Mouse (Mus musculus): ENCODE results near the gene Mcat. TPM values are rescaled to one million over a fixed set of nuclear protein-coding genes. Genes with fewer than 3 reads are reported as not detected.
A peak's percentile ranks its signal among the peaks of the same experiment; 100 is the strongest.

The Mcat gene
- polyA plus RNA-seq, 1 experiment from 2014 or later, result 42.5 TPM

DNA sequence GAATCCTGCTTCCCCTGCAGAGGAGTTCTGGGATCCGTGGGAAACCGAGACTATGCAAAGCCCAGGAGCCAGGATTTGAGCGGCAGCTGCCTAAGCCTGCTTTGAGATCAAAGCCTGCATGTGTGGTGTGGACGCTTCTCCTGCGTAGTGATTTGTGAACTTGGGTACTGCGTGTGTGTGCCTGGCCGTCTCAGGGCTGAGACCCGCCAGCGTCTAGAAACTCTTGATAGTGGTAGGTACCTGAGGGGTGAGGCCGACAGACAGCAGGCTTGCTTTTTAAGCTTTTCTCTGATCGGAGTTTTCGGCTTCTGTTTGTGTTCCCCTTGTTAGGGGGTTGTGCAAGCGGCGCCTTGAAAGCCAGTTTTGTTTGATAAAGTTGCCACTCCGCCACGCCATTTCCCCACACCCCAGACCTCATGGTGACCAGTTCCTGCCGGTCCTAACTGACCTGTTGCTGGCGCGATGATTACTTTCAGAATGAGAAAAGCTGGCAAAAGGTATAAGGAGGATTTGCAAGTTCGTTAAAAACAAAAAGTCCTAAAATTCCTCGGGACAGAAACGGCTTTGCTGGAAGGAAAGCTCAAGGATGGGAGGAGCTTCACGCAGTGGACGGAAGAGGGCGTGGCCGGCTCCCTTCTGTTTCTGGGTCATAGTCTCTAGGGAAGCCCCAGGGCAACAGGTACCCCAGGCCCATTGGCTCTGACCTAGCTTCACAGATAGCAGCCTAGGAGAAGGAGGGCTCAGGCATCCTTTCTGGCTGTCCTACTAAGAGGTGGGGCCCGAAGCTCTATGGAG, 467 bp upstream of the Mcat start:
- no peaks in the 10 kb centered on the region for H3K36me3 ChIP-seq (replicated peaks; ENCODE audit: control insufficient read depth, insufficient read depth, low read depth, low read length)
- H3K4me2 ChIP-seq (ENCODE audit: low read depth, low read length), result peak overlapping the region; percentile 78
- H3K9me3 ChIP-seq (replicated peaks; ENCODE audit: control insufficient read depth, low read length), result no peaks in the 10 kb centered on the region
- H3K9ac ChIP-seq (replicated peaks; ENCODE audit: low read length), result peak overlapping the region; percentile 62
- ATAC-seq (replicated peaks; ENCODE audit: insufficient number of reproducible peaks, low FRiP score, low TSS enrichment, low read depth), result peak; percentile 41
- H3K4me3 ChIP-seq (ENCODE audit: low read depth, low read length), result peak overlapping the region; percentile 39
- peaks cover 4% of the 10 kb centered on the region for H3K4me1 ChIP-seq (ENCODE audit: control insufficient read depth, insufficient read depth, low read length)
- H3K27me3 ChIP-seq (ENCODE audit: control insufficient read depth, insufficient read depth, low read length), result no peaks in the 10 kb centered on the region
- WGBS, result 2% methylated on average over 27 of the region's 27 CpGs
- no peak overlapping the region for H3K27ac ChIP-seq (replicated peaks; ENCODE audit: low read depth, low read length)
- peak; percentile 54 for DNase-seq (ENCODE audit: low spot score)

DNA sequence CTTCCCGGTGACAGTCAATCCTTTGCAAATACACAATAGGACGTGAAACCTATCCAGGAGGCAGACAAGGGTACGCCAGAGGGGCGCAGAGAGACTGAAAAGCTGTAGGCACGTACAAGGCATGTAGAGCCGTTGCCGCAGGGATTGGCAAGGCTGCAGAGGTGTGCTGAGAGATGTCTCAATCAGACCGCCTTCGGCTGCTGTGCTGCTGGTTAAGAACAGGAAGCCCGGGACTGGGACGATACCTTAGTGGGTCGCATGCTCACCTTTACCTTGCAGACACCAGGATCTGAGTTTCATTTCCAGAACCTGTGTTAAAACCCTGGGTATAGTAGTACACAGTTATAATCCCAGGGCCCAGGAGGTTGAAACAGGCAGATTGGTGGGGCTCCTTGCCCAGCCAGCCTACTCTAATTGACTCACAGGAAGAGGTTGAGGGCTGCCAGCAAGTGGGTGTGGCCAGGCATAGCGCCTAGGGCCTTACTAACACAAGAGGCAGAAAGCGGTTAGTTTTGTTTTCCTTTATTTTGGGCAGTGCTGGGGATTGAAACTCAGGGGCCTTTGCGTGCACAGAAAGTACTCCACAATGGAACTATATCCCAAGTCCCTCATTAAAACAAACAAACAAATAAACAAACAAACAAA, 839 bp downstream of the Mcat start:
- no peak overlapping the region for H3K4me3 ChIP-seq (ENCODE audit: low read depth, low read length)
- 0 out of 2 replicates have a peak overlapping the region, but pooled peaks have one; percentile 4 for H3K9ac ChIP-seq (replicated peaks; ENCODE audit: low read length)
- no peaks in the 10 kb centered on the region for H3K9me3 ChIP-seq (replicated peaks; ENCODE audit: control insufficient read depth, low read length)
- no peak for ATAC-seq (replicated peaks; ENCODE audit: insufficient number of reproducible peaks, low FRiP score, low TSS enrichment, low read depth)
- no peaks in the 10 kb centered on the region for H3K27me3 ChIP-seq (ENCODE audit: control insufficient read depth, insufficient read depth, low read length)
- peak; percentile 58 for DNase-seq (ENCODE audit: low spot score)
- H3K4me2 ChIP-seq (ENCODE audit: low read depth, low read length), result peak overlapping the region; percentile 78
- peaks cover 4% of the 10 kb centered on the region for H3K4me1 ChIP-seq (ENCODE audit: control insufficient read depth, insufficient read depth, low read length)
- no peak overlapping the region for H3K27ac ChIP-seq (replicated peaks; ENCODE audit: low read depth, low read length)
- WGBS, result 29% methylated on average over 15 of the region's 15 CpGs
- H3K36me3 ChIP-seq (replicated peaks; ENCODE audit: control insufficient read depth, insufficient read depth, low read depth, low read length), result no peaks in the 10 kb centered on the region

GRCm38 (mm10) chr15:83560941-83561477, 2.6 kb downstream of the Mcat start:
- H3K27ac ChIP-seq (replicated peaks; ENCODE audit: low read depth, low read length), result no peak overlapping the region
- no peaks in the 10 kb centered on the region for H3K36me3 ChIP-seq (replicated peaks; ENCODE audit: control insufficient read depth, insufficient read depth, low read depth, low read length)
- H3K9me3 ChIP-seq (replicated peaks; ENCODE audit: control insufficient read depth, low read length), result no peaks in the 10 kb centered on the region
- H3K4me3 ChIP-seq (ENCODE audit: low read depth, low read length), result no peak overlapping the region
- no peak overlapping the region for H3K9ac ChIP-seq (replicated peaks; ENCODE audit: low read length)
- no peaks in the 10 kb centered on the region for H3K27me3 ChIP-seq (ENCODE audit: control insufficient read depth, insufficient read depth, low read length)
- WGBS, result 50% methylated on average over 5 of the region's 5 CpGs
- H3K4me1 ChIP-seq (ENCODE audit: control insufficient read depth, insufficient read depth, low read length), result peaks cover 4% of the 10 kb centered on the region
- no peak overlapping the region for H3K4me2 ChIP-seq (ENCODE audit: low read depth, low read length)
- DNase-seq (ENCODE audit: low spot score) (no peak), ATAC-seq (replicated peaks; ENCODE audit: insufficient number of reproducible peaks, low FRiP score, low TSS enrichment, low read depth) (no peak)

GRCm38 (mm10) chr15:83555161-83555974, 8.2 kb downstream of the Mcat start:
- no peaks in the 10 kb centered on the region for H3K36me3 ChIP-seq (replicated peaks; ENCODE audit: control insufficient read depth, insufficient read depth, low read depth, low read length)
- H3K27me3 ChIP-seq (ENCODE audit: control insufficient read depth, insufficient read depth, low read length), result no peaks in the 10 kb centered on the region
- H3K9me3 ChIP-seq (replicated peaks; ENCODE audit: control insufficient read depth, low read length), result no peaks in the 10 kb centered on the region
- H3K27ac ChIP-seq (replicated peaks; ENCODE audit: low read depth, low read length), result peak overlapping the region; percentile 93
- peak overlapping the region; percentile 72 for H3K4me2 ChIP-seq (ENCODE audit: low read depth, low read length)
- peak overlapping the region; percentile 87 for H3K4me3 ChIP-seq (ENCODE audit: low read depth, low read length)
- peak; percentile 93 for DNase-seq (ENCODE audit: low spot score)
- peak overlapping the region; percentile 98 for H3K9ac ChIP-seq (replicated peaks; ENCODE audit: low read length)
- no peaks in the 10 kb centered on the region for H3K4me1 ChIP-seq (ENCODE audit: control insufficient read depth, insufficient read depth, low read length)
- under 1% methylated on average over 67 of the region's 74 CpGs for WGBS
- ATAC-seq (replicated peaks; ENCODE audit: insufficient number of reproducible peaks, low FRiP score, low TSS enrichment, low read depth), result peak; percentile 75

DNA sequence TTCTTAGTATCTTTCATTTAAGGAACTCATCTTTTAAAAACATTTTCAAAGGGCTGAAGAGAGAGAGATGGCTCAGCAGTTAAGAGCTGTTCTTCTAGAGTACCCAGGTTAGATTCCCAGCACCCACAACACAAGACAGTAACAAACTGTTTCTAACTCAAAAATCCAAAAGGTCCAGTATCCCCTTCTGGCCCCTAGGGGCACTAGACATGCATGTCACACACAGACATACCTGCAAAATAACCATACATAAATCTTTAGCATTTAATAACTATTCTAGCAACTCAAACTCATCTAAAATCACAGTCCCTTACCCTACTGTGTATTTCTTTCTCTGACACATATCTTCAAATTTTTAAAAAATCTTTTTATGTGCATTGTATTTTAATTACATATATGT, 9.8 kb downstream of the Mcat start:
- H3K27ac ChIP-seq (replicated peaks; ENCODE audit: low read depth, low read length), result no peak overlapping the region
- H3K4me1 ChIP-seq (ENCODE audit: control insufficient read depth, insufficient read depth, low read length), result no peaks in the 10 kb centered on the region
- no peak for ATAC-seq (replicated peaks; ENCODE audit: insufficient number of reproducible peaks, low FRiP score, low TSS enrichment, low read depth)
- H3K36me3 ChIP-seq (replicated peaks; ENCODE audit: control insufficient read depth, insufficient read depth, low read depth, low read length), result peaks cover 4% of the 10 kb centered on the region; the same call in 1 of the 2 replicates
- no peak overlapping the region for H3K4me2 ChIP-seq (ENCODE audit: low read depth, low read length)
- peak; percentile 29 for DNase-seq (ENCODE audit: low spot score)
- no peaks in the 10 kb centered on the region for H3K9me3 ChIP-seq (replicated peaks; ENCODE audit: control insufficient read depth, low read length)
- no peaks in the 10 kb centered on the region for H3K27me3 ChIP-seq (ENCODE audit: control insufficient read depth, insufficient read depth, low read length)
- no peak overlapping the region for H3K4me3 ChIP-seq (ENCODE audit: low read depth, low read length)
- no peak overlapping the region for H3K9ac ChIP-seq (replicated peaks; ENCODE audit: low read length)

GRCm38 (mm10) chr15:83550137-83550536, 13.4 kb downstream of the Mcat start:
- ATAC-seq (replicated peaks; ENCODE audit: insufficient number of reproducible peaks, low FRiP score, low TSS enrichment, low read depth) (no peak), DNase-seq (ENCODE audit: low spot score) (no peak)
- WGBS, result 88% methylated on average over 2 of the region's 2 CpGs
- no peak overlapping the region for H3K4me3 ChIP-seq (ENCODE audit: low read depth, low read length)
- H3K36me3 ChIP-seq (replicated peaks; ENCODE audit: control insufficient read depth, insufficient read depth, low read depth, low read length), result peaks cover 6% of the 10 kb centered on the region; the same call in 1 of the 2 replicates
- H3K9ac ChIP-seq (replicated peaks; ENCODE audit: low read length), result no peak overlapping the region
- no peak overlapping the region for H3K4me2 ChIP-seq (ENCODE audit: low read depth, low read length)
- H3K4me1 ChIP-seq (ENCODE audit: control insufficient read depth, insufficient read depth, low read length), result no peaks in the 10 kb centered on the region
- no peaks in the 10 kb centered on the region for H3K27me3 ChIP-seq (ENCODE audit: control insufficient read depth, insufficient read depth, low read length)
- no peaks in the 10 kb centered on the region for H3K9me3 ChIP-seq (replicated peaks; ENCODE audit: control insufficient read depth, low read length)
- H3K27ac ChIP-seq (replicated peaks; ENCODE audit: low read depth, low read length), result no peak overlapping the region

GRCm38 (mm10) chr15:83547144-83547543, 16.4 kb downstream of the Mcat start:
- ATAC-seq (replicated peaks; ENCODE audit: insufficient number of reproducible peaks, low FRiP score, low TSS enrichment, low read depth) (no peak), DNase-seq (ENCODE audit: low spot score) (no peak)
- Histone ChIP-seq H3K27me3 (ENCODE audit: control insufficient read depth, insufficient read depth, low read length) (no peaks in the 10 kb centered on the region), H3K36me3 (replicated peaks; ENCODE audit: control insufficient read depth, insufficient read depth, low read depth, low read length) (peaks cover 6% of the 10 kb centered on the region; the same call in 1 of the 2 replicates), H3K4me1 (ENCODE audit: control insufficient read depth, insufficient read depth, low read length) (no peaks in the 10 kb centered on the region), H3K27ac (replicated peaks; ENCODE audit: low read depth, low read length) (no peak overlapping the region), H3K4me3 (ENCODE audit: low read depth, low read length) (no peak overlapping the region), H3K9ac (replicated peaks; ENCODE audit: low read length) (no peak overlapping the region), H3K4me2 (ENCODE audit: low read depth, low read length) (no peak overlapping the region), H3K9me3 (replicated peaks; ENCODE audit: control insufficient read depth, low read length) (no peaks in the 10 kb centered on the region)
- WGBS, result 85% methylated on average over 8 of the region's 8 CpGs

Measured in embryonic facial prominence, embryonic 11.5 days (tissue).